Mouse (Mus musculus): ENCODE measurements around the gene Sesn3.
A peak's percentile ranks its signal among the peaks of the same experiment; 100 is the strongest.
"Not testable (repeated sequence)": the region's sequence is repeated elsewhere in the genome, so short reads cannot be mapped to it uniquely, and the experiment has no call there.

Sesn3 gene

GRCm38 (mm10) chr9:14280696-14281095 lies 5.8 kb downstream of the Sesn3 start:
- no peak for DNase-seq (ENCODE audit: low spot score in 2 of 2)

GRCm38 (mm10) chr9:14285036-14285435 lies 10.2 kb downstream of the Sesn3 start:
- no peak for DNase-seq (ENCODE audit: low spot score in 2 of 2)

GRCm38 (mm10) chr9:14287234-14287633 lies 12.4 kb downstream of the Sesn3 start:
- no peak for DNase-seq (ENCODE audit: low spot score in 2 of 2)

- DNase-seq (ENCODE audit: low spot score in 2 of 2), result no peak
Measured at GRCm38 (mm10) chr9:14288500-14288899, 13.6 kb downstream of the Sesn3 start.

GRCm38 (mm10) chr9:14293866-14294265 lies 19.0 kb downstream of the Sesn3 start:
- no peak for DNase-seq (ENCODE audit: low spot score in 2 of 2)

- no peak for DNase-seq (ENCODE audit: low spot score in 2 of 2)
Measured at GRCm38 (mm10) chr9:14295680-14296440, 21.0 kb downstream of the Sesn3 start.

GRCm38 (mm10) chr9:14297204-14297603 lies 22.3 kb downstream of the Sesn3 start:
- DNase-seq (ENCODE audit: low spot score in 2 of 2), result no peak

- DNase-seq (ENCODE audit: low spot score in 2 of 2), result no peak
Measured at GRCm38 (mm10) chr9:14299819-14300218, 25.0 kb downstream of the Sesn3 start.

GRCm38 (mm10) chr9:14300795-14301194 lies 25.9 kb downstream of the Sesn3 start:
- no peak for DNase-seq (ENCODE audit: low spot score in 2 of 2)

GRCm38 (mm10) chr9:14304262-14304968 lies 29.5 kb downstream of the Sesn3 start:
- no peak for DNase-seq (ENCODE audit: low spot score in 2 of 2)

- DNase-seq (ENCODE audit: low spot score in 2 of 2), result no peak
Measured at GRCm38 (mm10) chr9:14307341-14307740, 32.5 kb downstream of the Sesn3 start.

- no peak for DNase-seq (ENCODE audit: low spot score in 2 of 2)
Measured at GRCm38 (mm10) chr9:14313968-14314367, 39.1 kb downstream of the Sesn3 start.

GRCm38 (mm10) chr9:14314477-14314876 lies 39.6 kb downstream of the Sesn3 start:
- DNase-seq (ENCODE audit: low spot score in 2 of 2), result no peak

- no peak for DNase-seq (ENCODE audit: low spot score in 2 of 2)
Measured at GRCm38 (mm10) chr9:14316618-14317017, 41.8 kb downstream of the Sesn3 start.

- DNase-seq (ENCODE audit: low spot score in 2 of 2), result no peak
Measured at GRCm38 (mm10) chr9:14335829-14336228, 61.0 kb downstream of the Sesn3 start.

GRCm38 (mm10) chr9:14336901-14337300 lies 62.0 kb downstream of the Sesn3 start:
- DNase-seq (ENCODE audit: low spot score in 2 of 2), result no peak

- no peak for DNase-seq (ENCODE audit: low spot score in 2 of 2)
Measured at GRCm38 (mm10) chr9:14338701-14339100, 63.8 kb downstream of the Sesn3 start.

GRCm38 (mm10) chr9:14342041-14342668 lies 67.3 kb downstream of the Sesn3 start:
- peak; percentile 52 to 75 for DNase-seq (ENCODE audit: low spot score in 2 of 2)

GRCm38 (mm10) chr9:14345866-14346265 lies 71.0 kb downstream of the Sesn3 start:
- DNase-seq (ENCODE audit: low spot score in 2 of 2), result not testable (repeated sequence)

- no peak for DNase-seq (ENCODE audit: low spot score in 2 of 2)
Measured at GRCm38 (mm10) chr9:14348416-14348815, 73.5 kb downstream of the Sesn3 start.

GRCm38 (mm10) chr9:14349380-14349779 lies 74.5 kb downstream of the Sesn3 start:
- no peak for DNase-seq (ENCODE audit: low spot score in 2 of 2)

GRCm38 (mm10) chr9:14350787-14351186 lies 75.9 kb downstream of the Sesn3 start:
- no peak for DNase-seq (ENCODE audit: low spot score in 2 of 2)

GRCm38 (mm10) chr9:14352337-14352736 lies 77.5 kb downstream of the Sesn3 start:
- no peak for DNase-seq (ENCODE audit: low spot score in 2 of 2)
